Mouse (Mus musculus): ENCODE results near the gene Hectd2. TPM values are rescaled to one million over a fixed set of nuclear protein-coding genes. Genes with fewer than 3 reads are reported as not detected.

Hectd2 gene
- polyA plus RNA-seq, 1 experiment from 2014 or later, result 2.5 TPM

GRCm38 (mm10) chr19:36564396-36564795, 10.0 kb downstream of the Hectd2 start:
- WGBS, result 80% methylated on average over 2 of the region's 2 CpGs
- H3K36me3 ChIP-seq, result no peaks in the 10 kb centered on the region
- ATAC-seq (ENCODE audit: insufficient number of reproducible peaks, insufficient read depth, low FRiP score, low TSS enrichment, low read depth), result no peak
- H3K4me2 ChIP-seq, result no peak overlapping the region
- no peak overlapping the region for H3K4me3 ChIP-seq
- no peak overlapping the region for H3K27ac ChIP-seq
- no peak overlapping the region for H3K9ac ChIP-seq
- H3K9me3 ChIP-seq, result no peaks in the 10 kb centered on the region
- no peaks in the 10 kb centered on the region for H3K4me1 ChIP-seq
- no peaks in the 10 kb centered on the region for H3K27me3 ChIP-seq

DNA sequence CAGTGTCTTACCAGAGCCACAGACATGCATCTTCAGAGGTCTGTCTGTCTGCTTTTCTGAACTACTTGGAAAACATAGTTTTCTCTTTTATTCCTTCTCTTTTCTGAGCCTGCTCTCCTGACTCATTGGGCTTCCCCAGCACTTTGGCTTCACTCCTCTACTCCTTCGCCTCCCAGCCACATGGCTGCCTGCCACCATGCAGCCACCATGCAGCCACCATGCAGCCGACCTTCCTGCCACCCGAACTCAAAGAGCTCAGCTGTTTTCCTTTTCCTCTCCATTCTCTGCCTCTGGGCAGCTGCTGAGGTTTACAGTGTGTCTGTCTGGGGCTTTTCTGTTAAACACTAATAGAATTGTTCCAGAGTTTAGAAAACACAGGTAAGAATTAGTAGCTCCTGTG, 19.5 kb downstream of the Hectd2 start:
- 61% methylated on average over 3 of the region's 3 CpGs for WGBS
- Histone ChIP-seq H3K4me2 (no peak overlapping the region), H3K9ac (no peak overlapping the region), H3K27me3 (no peaks in the 10 kb centered on the region), H3K4me1 (no peaks in the 10 kb centered on the region), H3K4me3 (no peak overlapping the region), H3K9me3 (no peaks in the 10 kb centered on the region), H3K27ac (no peak overlapping the region), H3K36me3 (no peaks in the 10 kb centered on the region)
- ATAC-seq (ENCODE audit: insufficient number of reproducible peaks, insufficient read depth, low FRiP score, low TSS enrichment, low read depth), result no peak

DNA sequence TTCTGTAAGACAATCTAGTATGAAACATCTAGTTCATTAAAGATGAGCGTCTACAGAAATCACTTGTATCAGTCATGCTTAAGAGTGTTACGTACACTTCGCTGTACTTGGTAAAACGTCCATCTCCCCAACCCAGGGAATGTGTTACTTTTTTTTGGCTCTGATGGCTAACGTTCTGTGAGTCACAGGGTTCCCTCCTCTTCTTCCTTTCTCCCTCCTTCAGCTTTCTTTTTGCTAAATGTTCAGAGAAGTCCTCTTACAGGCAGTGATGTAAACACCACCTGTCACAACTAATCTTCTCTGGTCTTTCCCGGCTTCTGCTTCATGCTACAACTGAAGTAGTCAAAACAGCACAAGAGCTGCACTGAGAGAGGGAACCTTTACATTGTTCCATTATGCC, 20.7 kb downstream of the Hectd2 start:
- Histone ChIP-seq H3K4me3 (no peak overlapping the region), H3K27ac (no peak overlapping the region), H3K4me2 (no peak overlapping the region), H3K9ac (no peak overlapping the region), H3K9me3 (no peaks in the 10 kb centered on the region), H3K27me3 (no peaks in the 10 kb centered on the region), H3K36me3 (no peaks in the 10 kb centered on the region), H3K4me1 (no peaks in the 10 kb centered on the region)
- WGBS, result 87% methylated on average over 6 of the region's 6 CpGs
- no peak for ATAC-seq (ENCODE audit: insufficient number of reproducible peaks, insufficient read depth, low FRiP score, low TSS enrichment, low read depth)

GRCm38 (mm10) chr19:36580874-36581273, 26.4 kb downstream of the Hectd2 start:
- H3K9ac ChIP-seq, result no peak overlapping the region
- no peak overlapping the region for H3K27ac ChIP-seq
- no peaks in the 10 kb centered on the region for H3K27me3 ChIP-seq
- ATAC-seq (ENCODE audit: insufficient number of reproducible peaks, insufficient read depth, low FRiP score, low TSS enrichment, low read depth), result no peak
- 69% methylated on average over 3 of the region's 3 CpGs for WGBS
- H3K4me2 ChIP-seq, result no peak overlapping the region
- H3K4me1 ChIP-seq, result no peaks in the 10 kb centered on the region
- no peaks in the 10 kb centered on the region for H3K9me3 ChIP-seq
- no peak overlapping the region for H3K4me3 ChIP-seq
- H3K36me3 ChIP-seq, result no peaks in the 10 kb centered on the region

- no peak overlapping the region for H3K9ac ChIP-seq
- no peak overlapping the region for H3K27ac ChIP-seq
- no peaks in the 10 kb centered on the region for H3K36me3 ChIP-seq
- no peak overlapping the region for H3K4me3 ChIP-seq
- 91% methylated on average over 1 of the region's 1 CpGs for WGBS
- no peaks in the 10 kb centered on the region for H3K9me3 ChIP-seq
- H3K4me1 ChIP-seq, result no peaks in the 10 kb centered on the region
- H3K27me3 ChIP-seq, result no peaks in the 10 kb centered on the region
- ATAC-seq (ENCODE audit: insufficient number of reproducible peaks, insufficient read depth, low FRiP score, low TSS enrichment, low read depth), result no peak
- no peak overlapping the region for H3K4me2 ChIP-seq
Observed at GRCm38 (mm10) chr19:36582116-36582515, 27.7 kb downstream of the Hectd2 start.

DNA sequence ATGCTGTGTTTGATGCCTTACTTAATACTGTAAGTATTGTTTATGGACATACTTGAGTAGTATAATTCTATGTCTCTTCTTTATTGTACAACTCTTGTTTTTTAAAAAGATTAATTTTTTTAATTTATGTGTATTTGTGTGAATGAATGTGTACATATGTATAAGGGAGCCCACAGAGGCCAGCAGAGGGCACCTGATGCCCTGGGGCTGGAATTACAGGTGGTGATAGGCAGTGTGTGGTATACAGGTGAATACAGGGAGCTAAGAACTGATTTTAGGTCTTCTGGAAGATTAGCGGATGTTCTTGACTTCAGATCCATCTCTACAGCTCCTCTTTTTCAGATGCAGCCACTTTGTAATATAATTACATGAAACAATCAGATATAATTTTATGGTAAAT, 31.1 kb downstream of the Hectd2 start:
- ATAC-seq (ENCODE audit: insufficient number of reproducible peaks, insufficient read depth, low FRiP score, low TSS enrichment, low read depth), result no peak

GRCm38 (mm10) chr19:36594409-36594808, 40.0 kb downstream of the Hectd2 start:
- H3K4me3 ChIP-seq, result no peak overlapping the region
- no peak for ATAC-seq (ENCODE audit: insufficient number of reproducible peaks, insufficient read depth, low FRiP score, low TSS enrichment, low read depth)
- 90% methylated on average over 1 of the region's 1 CpGs for WGBS

More for the DNA sequence above, 31.1 kb downstream of the Hectd2 start:
- H3K4me1 ChIP-seq, result no peaks in the 10 kb centered on the region
- 86% methylated on average over 1 of the region's 1 CpGs for WGBS
- H3K36me3 ChIP-seq, result 0 out of 2 replicates have a peak, but pooled peaks cover 6% of the 10 kb centered on the region
- no peak overlapping the region for H3K9ac ChIP-seq
- no peak overlapping the region for H3K4me2 ChIP-seq
- H3K27me3 ChIP-seq, result no peaks in the 10 kb centered on the region
- no peak overlapping the region for H3K27ac ChIP-seq
- no peak overlapping the region for H3K4me3 ChIP-seq
- no peaks in the 10 kb centered on the region for H3K9me3 ChIP-seq

DNA sequence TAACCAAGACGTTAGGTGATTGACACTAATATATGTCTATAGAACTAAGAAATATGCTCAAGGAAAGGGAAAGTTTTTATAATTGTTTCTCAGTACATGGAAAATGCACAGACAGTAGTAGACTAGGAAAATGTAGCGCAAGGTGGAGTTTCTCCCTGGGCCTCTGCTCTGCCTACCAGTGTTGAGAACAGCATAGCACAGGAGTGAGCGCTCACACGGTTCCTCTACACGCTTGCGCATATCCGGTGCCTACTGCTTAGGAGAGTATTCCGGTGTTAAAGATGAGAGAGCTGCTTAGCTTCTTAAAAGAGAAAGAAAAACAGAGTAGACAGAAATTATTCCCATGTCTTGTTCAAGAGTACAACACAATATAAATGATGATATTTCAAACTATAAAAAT, 47.4 kb downstream of the Hectd2 start:
- ATAC-seq (ENCODE audit: insufficient number of reproducible peaks, insufficient read depth, low FRiP score, low TSS enrichment, low read depth), result no peak
- no peaks in the 10 kb centered on the region for H3K4me1 ChIP-seq
- no peak overlapping the region for H3K27ac ChIP-seq
- 88% methylated on average over 8 of the region's 8 CpGs for WGBS
- H3K4me3 ChIP-seq, result no peak overlapping the region
- no peaks in the 10 kb centered on the region for H3K36me3 ChIP-seq
- H3K9ac ChIP-seq, result no peak overlapping the region
- H3K9me3 ChIP-seq, result no peaks in the 10 kb centered on the region
- no peak overlapping the region for H3K4me2 ChIP-seq
- no peaks in the 10 kb centered on the region for H3K27me3 ChIP-seq

More at GRCm38 (mm10) chr19:36594409-36594808, 40.0 kb downstream of the Hectd2 start:
- Histone ChIP-seq H3K27me3 (no peaks in the 10 kb centered on the region), H3K27ac (no peak overlapping the region), H3K4me2 (no peak overlapping the region), H3K4me1 (no peaks in the 10 kb centered on the region), H3K9me3 (no peaks in the 10 kb centered on the region), H3K9ac (no peak overlapping the region), H3K36me3 (0 out of 2 replicates have a peak, but pooled peaks cover 3% of the 10 kb centered on the region)

- no peaks in the 10 kb centered on the region for H3K36me3 ChIP-seq
- no peaks in the 10 kb centered on the region for H3K9me3 ChIP-seq
- no peak overlapping the region for H3K4me2 ChIP-seq
- no peak overlapping the region for H3K9ac ChIP-seq
- H3K4me3 ChIP-seq, result no peak overlapping the region
- no peak overlapping the region for H3K27ac ChIP-seq
- WGBS, result 55% methylated on average over 11 of the region's 11 CpGs
- H3K27me3 ChIP-seq, result no peaks in the 10 kb centered on the region
- ATAC-seq (ENCODE audit: insufficient number of reproducible peaks, insufficient read depth, low FRiP score, low TSS enrichment, low read depth), result no peak
- no peaks in the 10 kb centered on the region for H3K4me1 ChIP-seq
Observed at GRCm38 (mm10) chr19:36602535-36603312, 48.3 kb downstream of the Hectd2 start.

GRCm38 (mm10) chr19:36606270-36606669, 51.8 kb downstream of the Hectd2 start:
- Histone ChIP-seq H3K9ac (no peak overlapping the region), H3K4me1 (no peaks in the 10 kb centered on the region), H3K4me3 (no peak overlapping the region), H3K36me3 (no peaks in the 10 kb centered on the region), H3K27ac (no peak overlapping the region), H3K27me3 (no peaks in the 10 kb centered on the region), H3K9me3 (no peaks in the 10 kb centered on the region), H3K4me2 (no peak overlapping the region)
- ATAC-seq (ENCODE audit: insufficient number of reproducible peaks, insufficient read depth, low FRiP score, low TSS enrichment, low read depth), result no peak
- 37% methylated on average over 1 of the region's 1 CpGs for WGBS

- Histone ChIP-seq H3K27me3 (no peaks in the 10 kb centered on the region), H3K9ac (no peak overlapping the region), H3K4me2 (no peak overlapping the region), H3K4me3 (no peak overlapping the region), H3K9me3 (no peaks in the 10 kb centered on the region), H3K27ac (no peak overlapping the region), H3K4me1 (no peaks in the 10 kb centered on the region), H3K36me3 (no peaks in the 10 kb centered on the region)
- 51% methylated on average over 3 of the region's 3 CpGs for WGBS
- ATAC-seq (ENCODE audit: insufficient number of reproducible peaks, insufficient read depth, low FRiP score, low TSS enrichment, low read depth), result no peak
Observed at GRCm38 (mm10) chr19:36609229-36609628, 54.8 kb downstream of the Hectd2 start.

GRCm38 (mm10) chr19:36610309-36610708, 55.9 kb downstream of the Hectd2 start:
- Histone ChIP-seq H3K9ac (no peak overlapping the region), H3K4me1 (no peaks in the 10 kb centered on the region), H3K27me3 (no peaks in the 10 kb centered on the region), H3K9me3 (no peaks in the 10 kb centered on the region), H3K4me2 (no peak overlapping the region), H3K27ac (no peak overlapping the region), H3K36me3 (no peaks in the 10 kb centered on the region), H3K4me3 (no peak overlapping the region)
- WGBS, result 62% methylated on average over 2 of the region's 2 CpGs
- no peak for ATAC-seq (ENCODE audit: insufficient number of reproducible peaks, insufficient read depth, low FRiP score, low TSS enrichment, low read depth)
